Mouse (Mus musculus) olfactory bulb, adult 2 months (tissue): Measurements from ENCODE around the gene Fyco1. TPM values are rescaled to one million over a fixed set of nuclear protein-coding genes. Genes with fewer than 3 reads are reported as not detected.

Experiments used
- H3K27ac ChIP-seq: fragments of 200-500 bp; 2 replicates; pipeline ENCODE4 v1.5.1; 2012; ENCODE audit warnings: low read depth, low read length; ENCODE audit not compliant: insufficient read depth
- H3K4me1 ChIP-seq: fragments of 200-500 bp; 2 replicates; pipeline ENCODE4 v1.6.1; 2012; ENCODE audit warnings: low read length; ENCODE audit not compliant: control insufficient read depth, insufficient read depth
- H3K4me3 ChIP-seq: fragments of 200-500 bp; 2 replicates; pipeline ENCODE4 v1.5.1; 2012; ENCODE audit warnings: mild to moderate bottlenecking, low read depth, low read length, moderate library complexity; ENCODE audit not compliant: insufficient read depth
- CTCF ChIP-seq: fragments of 200-500 bp; IDR thresholded peaks from 2 replicates; pipeline ENCODE4 v1.5.1; 2012; ENCODE audit warnings: low read depth, mild to moderate bottlenecking, low read length, moderate library complexity; ENCODE audit not compliant: insufficient read depth
- POLR2A ChIP-seq: fragments of 200-500 bp; IDR thresholded peaks from 2 replicates; pipeline ENCODE4 v1.6.1; 2012; ENCODE audit warnings: mild to moderate bottlenecking, low read depth, low read length, moderate library complexity; ENCODE audit not compliant: insufficient read depth
- WGBS: fragments of 180-500 bp; shearing (Covaris S2); methylation state at CpG from one replicate; pipeline ENCODE4 v1.1.7; 2018; 5-methylcytosine and 5-hydroxymethylcytosine counted together
- polyA plus RNA-seq: library from polyadenylated mRNA; stranded (reverse); fragments of >200 nt; gene quantifications from 2 replicates; pipeline ENCODE4 v1.2.4, GENCODE M21; 2012; ENCODE audit warnings: low replicate concordance; ENCODE audit not compliant: missing spikeins, insufficient read depth, insufficient read length

Fyco1 gene
- polyA plus RNA-seq: not detected in 2 replicates

DNA sequence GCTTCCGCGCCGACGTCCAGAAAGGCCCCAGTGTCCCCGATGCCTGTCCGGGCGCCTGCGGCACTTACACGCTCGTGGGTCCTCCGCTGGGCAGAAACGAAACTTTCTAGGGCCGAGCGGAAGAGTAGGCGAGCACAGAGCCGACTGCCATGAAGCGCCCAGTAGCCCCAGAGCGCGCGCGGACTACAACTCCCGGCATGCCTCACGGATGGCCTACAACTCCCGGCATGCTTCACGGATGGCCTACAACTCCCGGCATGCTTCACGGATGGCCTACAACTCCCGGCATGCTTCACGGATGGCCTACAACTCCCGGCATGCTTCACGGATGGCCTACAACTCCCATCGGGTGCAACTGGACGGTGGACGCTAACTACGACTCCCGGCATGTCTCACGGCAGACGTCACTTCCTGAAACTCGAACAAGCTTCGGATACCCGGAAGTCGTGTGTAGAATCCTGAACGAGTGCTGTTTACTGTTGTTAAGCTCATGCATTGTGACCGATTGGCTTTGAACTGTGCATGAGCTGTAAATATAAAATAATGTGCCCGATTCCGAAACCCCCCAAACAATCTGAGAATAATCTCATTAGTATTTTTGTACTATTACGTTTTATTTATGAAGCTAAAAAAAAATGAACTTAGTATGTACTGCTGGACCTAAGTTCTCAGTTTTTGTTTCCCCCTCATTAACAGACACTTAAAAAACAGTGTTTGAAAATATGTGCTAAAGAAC is at the start of gene Fyco1:
TSS of gene Fyco1 (minus strand) at position 187 of the 736 bp plus-strand sequence.
- 0 out of 2 replicates have a peak, but pooled peaks have one; percentile 37 for TF ChIP-seq POLR2A
- TF ChIP-seq CTCF: no peak
- WGBS: under 1% methylated on average over 47 of the region's 47 CpGs
- peaks cover 3% of the 10 kb centered on the region; the same call in 1 of the 2 replicates for H3K4me1 ChIP-seq
- peak within 1 kb of the TSS; percentile 79 for H3K27ac ChIP-seq
- H3K4me3 ChIP-seq: peak within 1 kb of the TSS; percentile 99

DNA sequence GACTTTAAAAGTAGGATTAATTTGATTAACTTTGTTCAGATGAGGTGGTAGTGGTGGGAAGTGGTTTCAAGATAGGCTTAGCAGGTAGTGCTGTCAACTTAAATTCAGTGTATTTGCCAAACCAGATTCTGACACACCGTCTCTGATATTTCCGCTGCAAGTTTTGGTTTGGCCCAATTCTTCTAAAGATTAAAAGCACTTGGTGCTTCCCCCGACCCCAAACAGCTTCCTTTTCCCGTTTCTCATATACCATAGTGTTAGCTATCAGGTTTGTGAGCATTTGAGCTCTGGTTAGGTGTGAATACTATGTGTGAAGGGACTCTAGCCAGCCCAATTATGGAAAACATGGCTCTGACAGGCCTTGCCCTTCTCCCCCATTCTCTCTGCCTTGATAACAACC is 20.4 kb upstream of the Fyco1 start:
- H3K27ac ChIP-seq: no peak overlapping the region
- TF ChIP-seq CTCF (no peak), POLR2A (no peak)
- H3K4me1 ChIP-seq: no peaks in the 10 kb centered on the region
- H3K4me3 ChIP-seq: no peak overlapping the region
- WGBS: 69% methylated on average over 4 of the region's 4 CpGs

DNA sequence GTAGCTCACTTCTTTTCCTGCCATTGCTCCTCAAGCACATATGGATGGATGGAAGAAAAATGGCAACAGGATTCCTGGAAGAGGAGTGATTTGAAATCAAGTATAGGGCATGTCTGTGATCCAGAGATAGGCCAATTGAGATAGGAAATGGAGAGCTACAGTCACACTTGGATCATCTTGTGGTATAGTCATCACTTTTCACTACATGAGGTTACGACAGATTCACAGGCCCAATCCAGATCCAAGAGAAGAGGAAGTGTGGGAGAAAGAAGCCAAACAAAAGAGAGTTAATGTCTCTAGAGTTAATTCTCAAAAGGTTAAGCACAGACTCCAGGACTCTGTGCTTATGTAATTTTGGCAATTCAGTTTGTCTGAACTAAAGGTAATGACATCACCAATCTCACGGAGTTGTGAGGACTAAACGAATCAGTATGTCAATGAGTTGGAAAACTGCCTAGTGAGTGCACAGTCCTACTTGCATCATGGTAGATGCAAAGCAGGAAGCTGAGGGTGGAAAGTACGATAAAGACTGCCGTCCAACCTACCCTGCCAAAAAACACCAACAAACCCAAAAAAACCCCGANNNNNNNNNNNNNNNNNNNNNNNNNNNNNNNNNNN is 17.6 kb upstream of the Fyco1 start:
- TF ChIP-seq CTCF (no peak), POLR2A (no peak)
- WGBS: 36% methylated on average over 5 of the region's 6 CpGs
- Histone ChIP-seq H3K27ac (no peak overlapping the region), H3K4me1 (no peaks in the 10 kb centered on the region), H3K4me3 (no peak overlapping the region)

DNA sequence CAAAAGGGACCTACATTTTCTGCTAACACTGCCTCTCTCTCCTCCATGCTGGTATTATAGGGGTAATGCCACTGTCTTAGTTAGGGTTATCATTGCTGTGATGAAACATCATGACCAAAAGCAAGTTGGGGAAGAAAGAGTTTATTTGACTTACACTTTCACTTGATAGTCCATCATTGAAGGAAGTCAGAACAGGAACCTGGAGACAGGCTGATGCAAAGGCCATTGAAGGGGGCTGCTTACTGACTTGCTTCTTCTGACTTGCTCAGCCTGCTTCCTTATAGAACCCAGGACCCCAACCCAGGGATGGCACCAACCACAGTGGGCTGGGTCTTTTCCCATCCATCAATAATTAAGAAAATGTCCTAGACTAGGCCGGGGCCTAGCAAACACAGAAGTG is 11.9 kb upstream of the Fyco1 start:
- H3K27ac ChIP-seq: no peak overlapping the region
- no peak overlapping the region for H3K4me3 ChIP-seq
- H3K4me1 ChIP-seq: no peaks in the 10 kb centered on the region
- 91% methylated on average over 1 of the region's 1 CpGs for WGBS
- no peak for TF ChIP-seq POLR2A
- no peak for TF ChIP-seq CTCF

GRCm38 (mm10) chr9:123862895-123863616 is 11.4 kb upstream of the Fyco1 start:
- TF ChIP-seq CTCF: no peak
- WGBS: 79% methylated on average over 1 of the region's 1 CpGs
- H3K4me3 ChIP-seq: no peak overlapping the region
- no peak overlapping the region for H3K27ac ChIP-seq
- no peaks in the 10 kb centered on the region for H3K4me1 ChIP-seq

DNA sequence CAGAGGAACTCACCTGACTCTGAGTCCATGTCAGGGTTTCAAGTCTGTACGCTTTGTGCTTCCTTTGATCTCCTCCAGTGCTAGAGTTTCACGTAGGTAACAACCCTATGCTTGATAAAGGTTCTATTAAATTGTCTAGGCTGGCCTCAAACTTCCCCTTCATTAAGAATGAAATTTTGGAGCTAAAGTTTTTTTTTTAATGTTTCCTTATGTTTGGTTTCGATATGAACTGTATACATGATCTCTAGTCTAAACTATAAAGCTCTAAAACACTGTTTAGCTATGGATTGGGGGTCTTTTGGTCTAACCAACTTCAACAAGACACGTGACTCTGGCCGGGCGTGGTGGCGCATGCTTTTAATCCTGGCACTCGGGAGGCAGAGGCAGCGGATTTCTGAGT is 10.2 kb upstream of the Fyco1 start, which contains the start of gene Xcr1:
TSS of gene Xcr1 (minus strand) at position 101 of the 400 bp plus-strand sequence.
- Histone ChIP-seq H3K4me3 (no peak within 1 kb of the TSS), H3K4me1 (no peaks in the 10 kb centered on the region), H3K27ac (no peak within 1 kb of the TSS)
- 87% methylated on average over 9 of the region's 9 CpGs for WGBS
- TF ChIP-seq POLR2A (no peak), CTCF (no peak)

GRCm38 (mm10) chr9:123856836-123857235 is 5.1 kb upstream of the Fyco1 start:
- Histone ChIP-seq H3K4me1 (no peaks in the 10 kb centered on the region), H3K27ac (no peak overlapping the region), H3K4me3 (no peak overlapping the region)
- 87% methylated on average over 2 of the region's 2 CpGs for WGBS
- TF ChIP-seq CTCF: no peak

- no peak overlapping the region for H3K4me3 ChIP-seq
- H3K27ac ChIP-seq: no peak overlapping the region
- WGBS: 52% methylated on average over 5 of the region's 5 CpGs
- peaks cover 3% of the 10 kb centered on the region; the same call in 1 of the 2 replicates for H3K4me1 ChIP-seq
- TF ChIP-seq CTCF (no peak), POLR2A (no peak)
Measured at GRCm38 (mm10) chr9:123852449-123853390, 1.0 kb upstream of the Fyco1 start.
